Comparison of ENCODE assay signal across 17 mouse cellular contexts in the genomic region with DNA sequence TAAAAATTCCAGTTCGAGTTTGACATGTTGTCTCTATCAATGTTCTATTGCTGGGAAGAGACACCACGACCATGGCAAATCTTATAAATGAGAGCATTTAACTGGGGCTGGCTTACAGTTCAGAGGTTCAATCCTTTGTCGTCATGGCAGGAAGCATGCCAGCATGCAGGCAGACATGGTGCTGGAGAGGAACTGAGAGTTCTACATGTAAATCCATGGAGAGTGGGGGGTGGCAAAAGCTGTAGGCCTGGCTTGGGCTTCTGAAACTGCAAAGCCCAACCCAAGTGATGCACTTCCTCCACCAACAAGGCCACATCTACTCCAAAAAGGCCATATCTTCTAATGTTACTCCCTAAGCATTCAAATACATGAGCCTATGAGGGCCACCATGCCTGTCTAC. TPM values are rescaled to one million over a fixed set of nuclear protein-coding genes. Genes with fewer than 3 reads are reported as not detected.
"Had no signal": no experiment of that assay in that cellular context is flagged by ENCODE, and none has a peak within 500 bp of the region (broad histone marks: within the 10 kb centered on the region; RNA-seq: fewer than 3 reads in every experiment).

No protein-coding gene starts in this region.

- H3K4me3 ChIP-seq: neural tube, embryonic 13.5 days; neural tube, embryonic 15.5 days; stomach, embryonic 15.5 days had no signal

- H3K27me3 ChIP-seq: neural tube, embryonic 13.5 days; neural tube, embryonic 15.5 days; stomach, embryonic 15.5 days had no signal

- DNase-seq: retina, postnatal 1 day; right cerebral cortex, adult 18-20 months; right cerebral cortex, postnatal 14 days; right cerebral cortex, postnatal 25 days; right cerebral cortex, postnatal 4 days; spleen, adult 18-20 months; thymus, adult 18-20 months; thymus, adult 2 months; thymus, postnatal 14 days; thymus, postnatal 25 days; thymus, postnatal 36 days; thymus, postnatal 4 days had no signal

- H3K36me3 ChIP-seq: neural tube, embryonic 13.5 days; neural tube, embryonic 15.5 days; stomach, embryonic 15.5 days had no signal

- H3K9me3 ChIP-seq: neural tube, embryonic 13.5 days; neural tube, embryonic 15.5 days; stomach, embryonic 15.5 days had no signal

- H3K4me2 ChIP-seq: neural tube, embryonic 13.5 days; neural tube, embryonic 15.5 days; stomach, embryonic 15.5 days had no signal

- H3K9ac ChIP-seq: neural tube, embryonic 13.5 days; neural tube, embryonic 15.5 days; stomach, embryonic 15.5 days had no signal

- H3K4me1 ChIP-seq: neural tube, embryonic 13.5 days; neural tube, embryonic 15.5 days; stomach, embryonic 15.5 days had no signal

- H3K27ac ChIP-seq: neural tube, embryonic 13.5 days; neural tube, embryonic 15.5 days; stomach, embryonic 15.5 days; stomach, postnatal 0 days had no signal

RNA-seq across cellular contexts. Expression of gene Agbl2, which starts 38.4 kb away (rescaled TPM):
- total RNA-seq: neutrophil, adult 5-6 weeks had no signal
